Mouse (Mus musculus) forebrain, embryonic 16.5 days (tissue): Measurements from ENCODE around the gene Kcnip4. TPM values are rescaled to one million over a fixed set of nuclear protein-coding genes. Genes with fewer than 3 reads are reported as not detected.
A peak's percentile ranks its signal among the peaks of the same experiment; 100 is the strongest.

Experiments
- ATAC-seq: fragments of 200-750 bp; cut with Nextera tagmentation; 2 replicates; pipeline ENCODE4 v1.8.0; 2017; ENCODE audit warnings: mild to moderate bottlenecking, moderate library complexity
- H3K27ac ChIP-seq: fragments of 300-500 bp; sonication (generic); 2 replicates; pipeline ENCODE4 v1.5.1; 2014; ENCODE audit warnings: low read length, control low read depth
- H3K27me3 ChIP-seq: fragments of 300-500 bp; sonication (generic); replicated peaks from 2 replicates; pipeline ENCODE4 v1.6.1; 2014; ENCODE audit warnings: low read length; ENCODE audit not compliant: control insufficient read depth, insufficient read depth
- H3K36me3 ChIP-seq: fragments of 300-500 bp; sonication (generic); 2 replicates; pipeline ENCODE4 v1.6.1; 2014; ENCODE audit not compliant: control insufficient read depth, insufficient read depth
- H3K4me1 ChIP-seq: fragments of 300-500 bp; sonication (generic); replicated peaks from 2 replicates; pipeline ENCODE4 v1.6.1; 2014; ENCODE audit warnings: low read length; ENCODE audit not compliant: control insufficient read depth, insufficient read depth
- H3K4me2 ChIP-seq: fragments of 300-500 bp; sonication (generic); 2 replicates; pipeline ENCODE4 v1.6.1; 2014; ENCODE audit warnings: mild to moderate bottlenecking, low read length, control low read depth
- H3K4me3 ChIP-seq: fragments of 300-500 bp; sonication (generic); replicated peaks from 2 replicates; pipeline ENCODE4 v1.5.1; 2014; ENCODE audit warnings: mild to moderate bottlenecking, low read length, control low read depth
- H3K9ac ChIP-seq: fragments of 300-500 bp; sonication (generic); replicated peaks from 2 replicates; pipeline ENCODE4 v1.6.1; 2014; ENCODE audit warnings: low read depth, low read length, control low read depth
- H3K9me3 ChIP-seq: fragments of 300-500 bp; sonication (generic); 2 replicates; pipeline ENCODE4 v1.6.1; 2016; ENCODE audit warnings: low read length; ENCODE audit not compliant: control insufficient read depth
- WGBS: fragments of 180-500 bp; shearing (Covaris S2); extraction: QIAGEN DNeasy Blood & Tissue Kit; methylation state at CpG from one replicate; pipeline ENCODE4 v1.1.7; 2014; 5-methylcytosine and 5-hydroxymethylcytosine counted together
- polyA plus RNA-seq: library from polyadenylated mRNA; unstranded; fragments of >200 nt; fragmentation: Nextera tagmentation; extraction: Ambion mirVana; gene quantifications from 2 replicates; pipeline ENCODE4 v1.2.1, GENCODE M21; 2015

Gene Kcnip4
- polyA plus RNA-seq, 1 experiment from 2014 or later = 8.8 TPM

- 67% methylated on average over 1 of the region's 1 CpGs for WGBS
- no peak for ATAC-seq
These were observed 116.4 kb downstream of the Kcnip4 start for GRCm38 (mm10) chr5:49408351-49408750.

GRCm38 (mm10) chr5:49370543-49371076 is 154.1 kb downstream of the Kcnip4 start:
- ATAC-seq = peak; percentile 55; the same call in 1 of the 2 replicates

More at GRCm38 (mm10) chr5:49408351-49408750, 116.4 kb downstream of the Kcnip4 start:
- Histone ChIP-seq H3K4me2 (no peak overlapping the region), H3K4me3 (no peak overlapping the region), H3K9me3 (no peaks in the 10 kb centered on the region), H3K4me1 (no peaks in the 10 kb centered on the region), H3K27ac (no peak overlapping the region), H3K9ac (no peak overlapping the region), H3K27me3 (no peaks in the 10 kb centered on the region), H3K36me3 (no peaks in the 10 kb centered on the region)

GRCm38 (mm10) chr5:49368636-49369423 is 155.9 kb downstream of the Kcnip4 start:
- Histone ChIP-seq H3K27ac (no peak overlapping the region), H3K4me1 (no peaks in the 10 kb centered on the region), H3K27me3 (no peaks in the 10 kb centered on the region), H3K9me3 (no peaks in the 10 kb centered on the region), H3K9ac (no peak overlapping the region), H3K4me3 (no peak overlapping the region), H3K36me3 (no peaks in the 10 kb centered on the region), H3K4me2 (no peak overlapping the region)
- WGBS = 48% methylated on average over 13 of the region's 13 CpGs
- ATAC-seq = peak; percentile 69

More at GRCm38 (mm10) chr5:49370543-49371076, 154.1 kb downstream of the Kcnip4 start:
- Histone ChIP-seq H3K9ac (no peak overlapping the region), H3K27me3 (no peaks in the 10 kb centered on the region), H3K27ac (no peak overlapping the region), H3K36me3 (no peaks in the 10 kb centered on the region), H3K4me1 (no peaks in the 10 kb centered on the region), H3K4me3 (no peak overlapping the region), H3K9me3 (no peaks in the 10 kb centered on the region), H3K4me2 (no peak overlapping the region)
- 37% methylated on average over 3 of the region's 3 CpGs for WGBS

GRCm38 (mm10) chr5:49356381-49356780 is 168.3 kb downstream of the Kcnip4 start:
- Histone ChIP-seq H3K9ac (no peak overlapping the region), H3K4me3 (no peak overlapping the region), H3K4me2 (no peak overlapping the region), H3K27me3 (no peaks in the 10 kb centered on the region), H3K4me1 (no peaks in the 10 kb centered on the region), H3K9me3 (no peaks in the 10 kb centered on the region), H3K27ac (no peak overlapping the region), H3K36me3 (no peaks in the 10 kb centered on the region)
- WGBS = 61% methylated on average over 3 of the region's 3 CpGs
- no peak; the same call in 1 of the 2 replicates for ATAC-seq

GRCm38 (mm10) chr5:49352061-49352460 is 172.6 kb downstream of the Kcnip4 start:
- Histone ChIP-seq H3K36me3 (no peaks in the 10 kb centered on the region), H3K9me3 (no peaks in the 10 kb centered on the region), H3K4me1 (peaks cover 3% of the 10 kb centered on the region; the same call in 1 of the 2 replicates), H3K27ac (no peak overlapping the region), H3K4me3 (no peak overlapping the region), H3K4me2 (no peak overlapping the region), H3K27me3 (no peaks in the 10 kb centered on the region), H3K9ac (no peak overlapping the region)
- ATAC-seq = no peak
- 81% methylated on average over 5 of the region's 5 CpGs for WGBS

GRCm38 (mm10) chr5:49350126-49350909 is 174.4 kb downstream of the Kcnip4 start:
- no peak overlapping the region for H3K9ac ChIP-seq
- peaks cover 3% of the 10 kb centered on the region; the same call in 1 of the 2 replicates for H3K4me1 ChIP-seq
- WGBS = 28% methylated on average over 4 of the region's 4 CpGs
- H3K36me3 ChIP-seq = no peaks in the 10 kb centered on the region
- no peak overlapping the region for H3K27ac ChIP-seq
- H3K9me3 ChIP-seq = no peaks in the 10 kb centered on the region
- H3K27me3 ChIP-seq = no peaks in the 10 kb centered on the region
- H3K4me3 ChIP-seq = no peak overlapping the region
- no peak overlapping the region for H3K4me2 ChIP-seq
- peak; percentile 86 for ATAC-seq

GRCm38 (mm10) chr5:49349541-49349940 is 175.2 kb downstream of the Kcnip4 start:
- 75% methylated on average over 5 of the region's 5 CpGs for WGBS
- ATAC-seq = peak; percentile 9; the same call in 1 of the 2 replicates
- no peaks in the 10 kb centered on the region for H3K27me3 ChIP-seq

GRCm38 (mm10) chr5:49348511-49348910 is 176.2 kb downstream of the Kcnip4 start:
- Histone ChIP-seq H3K27ac (no peak overlapping the region), H3K9ac (no peak overlapping the region), H3K4me3 (no peak overlapping the region), H3K4me1 (peaks cover 3% of the 10 kb centered on the region; the same call in 1 of the 2 replicates), H3K4me2 (no peak overlapping the region), H3K36me3 (no peaks in the 10 kb centered on the region), H3K9me3 (no peaks in the 10 kb centered on the region), H3K27me3 (no peaks in the 10 kb centered on the region)
- WGBS = 43% methylated on average over 5 of the region's 5 CpGs
- ATAC-seq = no peak

More at GRCm38 (mm10) chr5:49349541-49349940, 175.2 kb downstream of the Kcnip4 start:
- H3K4me2 ChIP-seq = no peak overlapping the region
- peaks cover 3% of the 10 kb centered on the region; the same call in 1 of the 2 replicates for H3K4me1 ChIP-seq
- no peak overlapping the region for H3K27ac ChIP-seq
- no peaks in the 10 kb centered on the region for H3K9me3 ChIP-seq
- no peak overlapping the region for H3K9ac ChIP-seq
- no peaks in the 10 kb centered on the region for H3K36me3 ChIP-seq
- no peak overlapping the region for H3K4me3 ChIP-seq

GRCm38 (mm10) chr5:49344606-49345005 is 180.1 kb downstream of the Kcnip4 start:
- no peak overlapping the region for H3K4me3 ChIP-seq
- H3K4me1 ChIP-seq = peaks cover 3% of the 10 kb centered on the region; the same call in 1 of the 2 replicates
- WGBS = 85% methylated on average over 1 of the region's 1 CpGs
- no peaks in the 10 kb centered on the region for H3K9me3 ChIP-seq
- H3K27me3 ChIP-seq = no peaks in the 10 kb centered on the region
- H3K9ac ChIP-seq = no peak overlapping the region
- no peak overlapping the region for H3K4me2 ChIP-seq
- H3K36me3 ChIP-seq = no peaks in the 10 kb centered on the region
- ATAC-seq = no peak
- H3K27ac ChIP-seq = no peak overlapping the region
